Mouse (Mus musculus) lung, adult 2 months (tissue): ENCODE results near the gene Npdc1. TPM values are rescaled to one million over a fixed set of nuclear protein-coding genes. Genes with fewer than 3 reads are reported as not detected.

Experiments
- DNase-seq: peaks from one replicate; pipeline ENCODE4 v3.0.0; 2022
- H3K4me1 ChIP-seq: fragments of 200-500 bp; 2 replicates; pipeline ENCODE4 v1.6.1; 2011; ENCODE audit warnings: low read length; ENCODE audit not compliant: control insufficient read depth, insufficient read depth
- H3K4me3 ChIP-seq: fragments of 200-500 bp; replicated peaks from 2 replicates; pipeline ENCODE3; 2011; ENCODE audit warnings: low read depth, mild to moderate bottlenecking, control low read depth, low read length; ENCODE audit errors: extremely low read depth
- CTCF ChIP-seq: fragments of 200-500 bp; IDR thresholded peaks from 2 replicates; pipeline ENCODE4 v1.5.1; 2011; ENCODE audit warnings: mild to moderate bottlenecking, low read length, control low read depth; ENCODE audit not compliant: insufficient read depth
- POLR2A ChIP-seq: fragments of 200-500 bp; IDR thresholded peaks from 2 replicates; pipeline ENCODE4 v1.6.1; 2011; ENCODE audit warnings: low read depth, mild to moderate bottlenecking, control low read depth, low read length, borderline replicate concordance; ENCODE audit errors: extremely low read depth
- WGBS: fragments of 180-500 bp; shearing (Covaris S2); methylation state at CpG from one replicate; pipeline ENCODE4 v1.1.7; 2018; 5-methylcytosine and 5-hydroxymethylcytosine counted together
- polyA plus RNA-seq: library from polyadenylated mRNA; depleted of rRNA; stranded (reverse); fragments of >200 nt; gene quantifications from 2 replicates; pipeline ENCODE4 v1.2.3, GENCODE M21; 2012; rRNA removed

The Npdc1 gene
- polyA plus RNA-seq: 166 and 185 TPM in 2 replicates

DNA sequence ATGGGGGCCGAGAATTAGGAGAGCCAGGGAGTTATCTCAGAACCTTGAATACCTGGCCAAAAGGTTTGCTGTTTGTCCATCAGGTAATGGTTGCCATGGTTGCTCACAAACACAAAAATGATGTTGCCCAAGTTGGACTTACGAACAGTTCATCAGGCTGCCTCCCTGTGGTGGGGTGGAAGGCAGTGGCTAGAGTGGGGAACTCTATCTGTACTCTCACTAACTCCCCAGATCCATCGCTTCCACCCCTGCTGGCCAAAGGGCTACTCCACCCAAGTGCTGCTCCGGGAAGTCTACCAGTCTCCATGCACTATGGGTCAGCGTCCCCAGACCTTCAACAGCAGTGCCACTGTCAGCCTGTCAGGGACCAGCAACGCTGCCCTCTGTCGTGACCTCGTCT, at the start of gene Npdc1:
Npdc1 (plus strand) TSS at position 301 of the 400 bp plus-strand sequence.
- TF ChIP-seq POLR2A: no peak
- WGBS: 66% methylated on average over 8 of the region's 8 CpGs
- no peak for DNase-seq
- Histone ChIP-seq H3K4me1 (peaks cover 8% of the 10 kb centered on the region), H3K4me3 (no peak within 1 kb of the TSS)

DNA sequence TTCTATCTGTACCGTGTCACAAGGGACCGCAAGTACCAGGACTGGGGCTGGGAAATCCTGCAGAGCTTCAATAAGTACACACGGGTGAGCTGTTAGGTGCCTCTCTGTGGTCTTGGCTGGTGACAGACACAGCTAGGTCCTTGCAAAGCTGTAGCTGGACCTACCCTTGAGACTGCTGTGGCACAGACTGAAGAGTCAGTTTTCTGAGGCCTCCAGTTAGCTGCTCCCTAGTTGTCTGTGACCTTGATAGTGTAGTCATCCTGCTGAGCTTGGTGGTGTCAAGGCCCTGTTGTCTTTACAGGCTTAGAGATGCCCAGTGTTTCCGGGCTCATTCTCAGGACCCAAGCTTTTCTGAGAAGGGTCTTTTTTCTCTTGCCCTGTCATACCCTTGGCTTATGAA, 49.7 kb upstream of the Npdc1 start:
- TF ChIP-seq POLR2A: no peak
- DNase-seq: no peak
- WGBS: 94% methylated on average over 4 of the region's 4 CpGs
- Histone ChIP-seq H3K4me3 (no peak overlapping the region), H3K4me1 (no peaks in the 10 kb centered on the region)

DNA sequence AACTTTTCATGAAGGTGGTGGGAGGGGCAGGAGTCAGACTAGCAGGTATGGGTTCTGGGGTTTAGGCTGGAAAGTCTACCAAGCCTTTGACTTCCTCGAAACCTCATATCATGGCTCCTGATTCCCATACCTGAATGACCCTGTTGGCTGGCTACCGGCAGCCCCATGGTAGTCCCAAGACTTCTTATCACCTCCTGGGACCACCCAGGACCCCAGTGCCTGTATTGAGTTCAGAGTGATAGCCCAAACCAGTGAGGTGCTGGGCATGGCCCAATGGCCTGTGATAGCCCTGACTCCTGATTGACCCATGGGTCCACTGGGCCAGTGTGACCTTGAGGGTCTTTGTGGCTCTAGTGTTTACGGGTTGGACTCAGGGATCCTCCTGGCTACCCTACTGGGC, 48.5 kb upstream of the Npdc1 start:
- Histone ChIP-seq H3K4me3 (no peak overlapping the region), H3K4me1 (peaks cover 2% of the 10 kb centered on the region; the same call in 1 of the 2 replicates)
- TF ChIP-seq POLR2A (no peak), CTCF (no peak)
- no peak for DNase-seq
- WGBS: 92% methylated on average over 3 of the region's 3 CpGs

DNA sequence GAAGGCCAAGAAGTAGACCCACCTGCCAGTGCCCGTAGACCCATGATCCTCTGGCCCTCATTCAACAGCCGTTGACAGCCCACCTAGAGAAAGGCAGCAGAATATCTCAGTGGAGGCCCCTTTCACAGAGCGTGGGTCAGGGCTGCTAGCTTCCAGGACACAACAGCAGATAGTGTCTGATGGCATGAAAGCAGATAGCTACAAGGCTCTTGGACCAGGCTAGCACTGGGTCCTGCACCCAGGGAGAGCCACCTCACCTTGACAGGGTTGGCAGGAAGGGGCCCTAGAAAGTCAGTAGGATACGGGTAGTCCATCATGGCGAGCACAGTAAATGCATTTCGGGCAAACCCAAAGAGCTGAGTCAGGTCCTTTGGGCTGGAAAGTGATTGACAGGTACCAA, 44.9 kb upstream of the Npdc1 start:
- DNase-seq: no peak
- Histone ChIP-seq H3K4me1 (peaks cover 9% of the 10 kb centered on the region; the same call in 1 of the 2 replicates), H3K4me3 (no peak overlapping the region)
- no peak for TF ChIP-seq POLR2A
- TF ChIP-seq CTCF: no peak
- 86% methylated on average over 6 of the region's 6 CpGs for WGBS

DNA sequence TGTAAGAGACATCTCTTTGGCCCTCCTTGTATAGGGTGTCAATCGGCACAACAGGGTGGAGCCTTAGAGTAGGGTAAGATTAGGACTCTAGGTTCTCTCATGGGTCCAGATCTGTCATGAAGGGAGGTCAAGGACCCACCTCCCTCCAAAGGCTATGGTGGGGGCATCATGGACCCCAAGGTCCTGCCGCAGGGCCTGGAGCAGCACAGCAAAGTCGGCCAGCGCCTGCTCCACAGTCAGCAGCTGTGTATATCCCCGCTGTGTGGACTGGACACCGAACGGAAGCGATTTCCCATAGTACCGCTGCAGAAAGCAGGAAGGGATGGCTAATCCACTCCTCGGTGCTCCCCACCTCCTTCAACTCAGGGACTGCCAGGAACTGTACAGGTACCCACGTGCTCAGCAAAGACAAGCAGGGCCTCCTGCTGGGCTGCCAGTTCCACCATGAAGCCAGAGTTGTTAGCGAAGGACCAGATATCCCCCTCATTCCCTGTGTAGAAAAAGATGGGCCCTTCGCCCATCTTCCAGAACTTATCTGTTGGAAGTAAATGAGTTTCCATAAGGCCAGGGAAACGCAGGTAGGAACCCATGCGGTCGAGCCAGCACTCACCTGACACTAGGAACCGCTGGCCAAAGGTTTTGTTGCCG, 43.6 kb upstream of the Npdc1 start:
- no peak for TF ChIP-seq CTCF
- TF ChIP-seq POLR2A: no peak
- 37% methylated on average over 18 of the region's 18 CpGs for WGBS
- H3K4me1 ChIP-seq: peaks cover 9% of the 10 kb centered on the region; the same call in 1 of the 2 replicates
- DNase-seq: no peak
- peak overlapping the region; percentile 71 for H3K4me3 ChIP-seq

DNA sequence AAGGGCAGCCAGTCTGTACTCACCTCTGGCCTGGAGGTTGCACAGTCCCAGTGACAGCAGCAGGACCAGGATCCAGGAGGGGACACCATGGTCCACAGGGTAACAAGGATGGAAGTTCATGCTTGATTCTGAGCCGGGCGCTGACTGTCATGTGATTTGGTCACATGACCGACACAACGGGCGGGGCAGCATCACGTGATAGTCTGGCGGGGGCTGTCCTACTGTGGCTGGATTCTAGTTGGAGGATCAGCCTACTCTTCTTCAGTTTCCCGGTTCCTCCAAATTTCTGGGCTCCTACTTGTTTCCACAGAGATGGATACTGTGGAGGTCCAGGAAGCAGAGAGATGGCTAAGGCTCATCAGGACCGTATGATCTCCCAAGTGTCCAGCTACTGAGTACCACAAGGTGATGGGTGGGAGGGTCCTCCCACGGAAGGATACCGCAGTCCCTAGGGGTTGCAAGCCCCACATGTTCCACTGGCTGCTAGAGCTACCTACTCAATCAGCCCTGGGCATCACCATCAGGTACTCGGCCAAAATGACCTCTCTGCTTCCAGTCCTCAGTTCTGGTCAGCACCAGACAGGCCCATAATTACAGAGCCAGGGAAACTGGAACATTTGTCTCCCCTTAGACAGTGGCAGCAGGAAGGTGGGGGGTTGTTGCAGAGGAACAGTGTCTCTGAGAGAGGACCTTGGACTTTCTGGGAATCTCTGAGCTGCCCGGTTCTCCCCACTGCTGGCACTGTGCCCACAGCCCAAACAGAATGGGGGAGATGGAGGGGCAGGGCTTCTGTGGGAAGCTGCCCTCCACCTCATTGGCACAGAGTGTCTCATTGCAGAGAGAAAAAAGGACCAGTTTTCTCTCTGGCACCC, 42.7 kb upstream of the Npdc1 start, which contains the start of gene Dpp7:
Dpp7 (minus strand) TSS at position 152 of the 872 bp plus-strand sequence.
- peak; percentile 73 for DNase-seq
- Histone ChIP-seq H3K4me1 (peaks cover 9% of the 10 kb centered on the region; the same call in 1 of the 2 replicates), H3K4me3 (peak within 1 kb of the TSS; percentile 71)
- TF ChIP-seq CTCF: no peak
- TF ChIP-seq POLR2A: peak; percentile 64; the same call in 1 of the 2 replicates
- 3% methylated on average over 13 of the region's 13 CpGs for WGBS

DNA sequence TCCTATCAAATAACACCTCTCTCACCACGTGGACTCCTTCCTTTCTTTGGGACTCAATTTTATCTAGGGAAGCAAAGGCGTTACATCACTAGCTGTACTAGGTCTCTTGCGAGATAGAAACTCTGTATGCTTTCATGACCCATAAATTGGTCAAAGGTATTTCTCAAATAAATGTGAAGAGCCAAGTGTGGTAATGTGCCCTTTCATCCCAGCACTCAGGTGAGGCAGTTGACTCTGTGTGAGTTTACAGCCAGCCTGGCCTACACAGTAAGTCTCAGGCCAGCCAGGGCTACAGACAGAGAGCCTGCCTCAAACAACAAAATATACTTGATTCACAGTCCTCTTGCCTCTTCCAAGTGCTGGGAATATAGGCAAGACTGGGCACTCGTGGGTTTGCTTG, 39.3 kb upstream of the Npdc1 start:
- H3K4me1 ChIP-seq: peaks cover 24% of the 10 kb centered on the region
- TF ChIP-seq CTCF (no peak), POLR2A (no peak)
- no peak for DNase-seq
- H3K4me3 ChIP-seq: no peak overlapping the region
- WGBS: 70% methylated on average over 4 of the region's 4 CpGs

DNA sequence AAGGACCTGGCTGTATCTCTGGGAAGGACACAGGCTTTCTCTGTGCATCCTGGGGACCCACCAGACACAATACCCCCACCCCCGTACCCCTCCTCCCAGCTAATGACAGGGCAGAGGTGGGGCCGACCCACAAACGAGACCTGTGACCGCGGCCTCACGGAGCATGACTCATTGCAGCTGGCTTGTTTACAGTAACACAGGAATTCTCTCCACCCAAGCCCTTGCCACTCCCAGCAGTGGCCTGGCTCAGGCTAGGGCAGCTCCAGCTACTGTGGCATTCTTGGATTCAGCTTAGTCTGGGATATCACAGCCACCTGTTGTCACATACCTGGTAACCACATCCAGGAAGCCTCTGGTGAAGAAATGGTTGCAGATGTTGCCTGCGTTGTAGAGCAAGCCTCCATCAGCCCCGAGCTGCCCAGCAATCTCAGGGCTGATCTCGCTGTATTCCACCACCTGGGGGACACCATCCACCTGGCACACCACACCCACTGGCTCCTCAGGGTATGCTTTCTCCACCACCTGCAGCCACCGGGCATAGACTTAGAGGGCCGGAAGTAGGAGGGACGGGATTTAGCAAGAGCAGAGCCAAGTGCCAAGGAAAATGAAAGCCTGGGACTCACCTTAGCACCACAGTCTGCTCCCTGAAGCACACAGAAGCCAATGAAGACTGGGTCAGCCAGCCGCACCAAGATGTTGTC, 35.5 kb upstream of the Npdc1 start:
- TF ChIP-seq POLR2A (no peak), CTCF (no peak)
- H3K4me3 ChIP-seq: peak overlapping the region; percentile 8
- peak; percentile 46 for DNase-seq
- peaks cover 15% of the 10 kb centered on the region for H3K4me1 ChIP-seq
- WGBS: 39% methylated on average over 13 of the region's 13 CpGs

DNA sequence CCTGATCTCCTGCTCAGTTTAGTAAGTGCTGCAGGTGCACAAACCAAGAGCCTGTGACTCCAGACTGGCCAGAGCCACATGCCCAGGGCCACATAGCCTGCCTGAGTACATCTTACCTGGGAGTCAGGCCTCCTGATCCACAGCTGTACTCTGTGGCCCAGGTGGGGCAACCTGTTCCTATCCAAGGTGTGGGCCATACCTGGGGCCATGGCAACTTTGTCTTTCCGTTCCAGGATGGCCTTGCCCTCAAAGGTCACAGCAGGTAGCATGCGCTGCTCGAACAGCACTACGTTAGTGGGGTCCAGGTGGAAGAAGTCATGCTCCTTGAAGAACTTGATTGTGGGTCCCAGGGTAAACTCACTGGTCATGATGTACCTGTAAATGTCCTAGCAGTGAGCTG, 34.8 kb upstream of the Npdc1 start:
- no peak for DNase-seq
- H3K4me3 ChIP-seq: peak overlapping the region; percentile 7
- no peak for TF ChIP-seq POLR2A
- no peak for TF ChIP-seq CTCF
- H3K4me1 ChIP-seq: peaks cover 15% of the 10 kb centered on the region
- 87% methylated on average over 4 of the region's 4 CpGs for WGBS
